Mouse (Mus musculus) G1E (cell line): ENCODE measurements at regions not wholly inside any gene's neighbourhood (a gene's known extent, or its start where the extent isn't known, plus 50 kb on each side); places are given as distances from the start of the nearest gene placed in this dataset.

Experiments
- CTCF ChIP-seq: IDR thresholded peaks from 2 replicates; pipeline ENCODE4 v1.5.1; 2012; ENCODE audit warnings: low read depth, low read length, inconsistent platforms, mixed read lengths
- GATA1 ChIP-seq: IDR thresholded peaks from 2 replicates; pipeline ENCODE4 v1.6.1; 2012; ENCODE audit warnings: borderline replicate concordance, low read length, inconsistent platforms, mixed read lengths
- POLR2AphosphoS5 ChIP-seq: IDR thresholded peaks from 2 replicates; pipeline ENCODE4 v1.6.1; 2012; ENCODE audit warnings: low read depth, low read length, inconsistent platforms; ENCODE audit not compliant: insufficient replicate concordance
- TAL1 ChIP-seq: conservative IDR thresholded peaks from 2 replicates; pipeline ENCODE4 v1.6.1; 2012; ENCODE audit warnings: low read depth, low read length, inconsistent platforms, mixed read lengths

- TF ChIP-seq GATA1 (no peak), CTCF (no peak), TAL1 (no peak), POLR2AphosphoS5 (no peak)
Observed at GRCm38 (mm10) chr12:16012081-16012480, 195.4 kb upstream of the Trib2 start.
